Mouse (Mus musculus) natural killer cell, adult 2 months (primary cell): Measurements from ENCODE around the gene Col18a1.

Source experiments
- DNase-seq, 2 experiments: peaks; one replicate each; pipeline ENCODE4 v3.0.0; 2022; ENCODE audit warnings: low spot score in 2 of 2

Col18a1 gene

GRCm38 (mm10) chr10:77016499-77016898, 149.8 kb downstream of the Col18a1 start:
- no peak for DNase-seq

DNA sequence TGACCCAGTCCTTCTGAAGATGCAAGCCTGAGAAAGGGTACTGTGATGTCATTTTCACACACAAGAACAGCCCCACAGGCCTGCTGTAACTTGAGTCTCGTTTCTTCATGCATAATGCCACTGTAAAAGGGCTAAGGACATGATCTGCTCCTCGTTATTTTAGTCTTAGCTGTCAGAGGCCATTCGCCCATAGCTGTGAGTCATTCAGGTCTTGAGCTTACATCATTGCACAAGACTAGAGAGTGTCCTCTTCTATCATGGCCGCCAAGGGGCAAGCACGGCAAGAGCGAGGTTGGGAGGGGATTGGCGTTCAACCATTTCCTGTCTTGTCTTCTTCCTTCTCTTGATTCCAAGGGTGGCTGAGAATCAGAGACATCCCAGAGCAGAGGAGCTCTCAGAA, 150.3 kb downstream of the Col18a1 start:
- DNase-seq = no peak

GRCm38 (mm10) chr10:77011681-77012080, 154.7 kb downstream of the Col18a1 start:
- no peak for DNase-seq

DNA sequence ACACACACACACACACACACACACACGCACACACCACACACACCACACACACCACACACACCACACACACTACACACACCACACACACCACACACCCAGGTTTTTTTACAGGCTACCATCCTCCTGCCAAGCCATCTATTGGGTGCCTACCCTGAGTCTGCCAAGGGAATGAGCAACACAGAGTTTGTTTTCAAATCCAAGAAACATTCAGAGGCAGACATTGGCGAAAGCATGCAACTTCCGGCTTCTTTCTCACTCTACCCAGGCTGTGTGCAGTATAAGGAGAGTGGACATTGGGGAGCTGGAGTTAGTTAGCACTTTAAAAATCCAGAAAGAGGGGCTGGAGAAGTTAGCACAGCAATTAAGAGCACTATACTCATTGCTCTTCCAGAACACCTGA, 157.7 kb downstream of the Col18a1 start:
- DNase-seq = no peak

- DNase-seq = no peak
Observed at GRCm38 (mm10) chr10:77008109-77008561, 158.2 kb downstream of the Col18a1 start.

DNA sequence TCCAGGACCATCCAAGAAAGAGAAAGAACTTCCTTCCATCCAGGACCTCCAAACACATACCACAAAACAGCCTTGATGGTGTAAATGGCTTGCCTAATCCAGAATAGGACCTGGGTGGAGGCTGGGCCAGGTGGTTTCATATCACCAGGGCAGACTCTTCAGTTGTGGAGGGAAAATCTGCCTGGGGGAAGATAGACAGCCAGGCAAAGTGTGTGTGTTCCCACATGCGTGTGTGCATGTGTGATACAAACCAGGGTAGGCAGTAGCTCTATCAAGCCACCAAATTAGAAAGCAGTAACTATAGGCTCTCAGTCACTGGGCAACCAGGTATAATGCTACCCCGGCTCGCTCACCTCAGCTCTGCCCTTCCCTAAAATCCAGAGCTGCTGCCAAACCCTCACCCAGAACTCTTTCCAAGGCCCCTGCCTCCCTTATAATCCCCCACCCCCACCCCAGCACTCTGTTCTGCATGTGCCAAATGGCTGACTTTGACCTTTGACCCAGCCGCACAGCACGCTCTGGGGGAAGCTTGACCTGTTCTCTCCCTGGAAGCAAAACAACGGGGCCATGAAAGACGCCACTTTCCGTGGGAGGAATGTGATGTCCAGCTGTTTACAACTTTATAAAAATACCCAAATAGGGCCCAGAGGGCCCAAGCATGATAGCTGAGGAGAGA, 158.8 kb downstream of the Col18a1 start:
- no peak for DNase-seq

DNA sequence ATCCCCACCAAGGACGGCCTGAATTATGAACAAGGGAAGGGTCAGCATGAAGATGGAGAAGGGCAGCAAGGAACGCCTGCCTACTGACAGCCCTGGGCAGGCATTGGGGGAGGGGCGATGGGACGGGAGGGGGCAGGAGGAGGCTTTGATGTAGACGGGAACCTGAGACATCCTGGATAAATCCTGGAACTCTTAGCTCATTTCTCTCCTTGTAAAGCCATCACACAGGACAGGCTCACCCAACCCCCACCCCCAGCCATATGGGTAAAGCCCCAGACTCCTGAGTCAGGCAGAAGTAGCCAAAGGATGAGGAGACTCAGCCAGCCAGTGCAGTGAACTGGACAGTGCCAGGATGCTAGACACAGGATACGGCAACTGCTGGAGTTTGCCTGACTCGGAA, 161.4 kb downstream of the Col18a1 start:
- no peak for DNase-seq
